Mouse (Mus musculus): ENCODE measurements around the gene Rtl5.
"Not testable (repeated sequence)": the region's sequence is repeated elsewhere in the genome, so short reads cannot be mapped to it uniquely, and the experiment has no call there.

Gene Rtl5

GRCm38 (mm10) chrX:102070591-102071471 is at the start of gene Rtl5:
Rtl5 (minus strand) TSS chrX:102071304.
- peak; percentile 78 to 85 for DNase-seq (ENCODE audit: low spot score in 2 of 2)

GRCm38 (mm10) chrX:102119042-102119864 is 48.1 kb upstream of the Rtl5 start, which contains the start of gene Pin4:
Pin4 (plus strand) TSS chrX:102119447.
- DNase-seq (ENCODE audit: low spot score in 2 of 2) = peak; percentile 89 to 95

- DNase-seq (ENCODE audit: low spot score in 2 of 2) = peak; percentile 6
Measured at GRCm38 (mm10) chrX:102115676-102116075, 44.6 kb upstream of the Rtl5 start.

GRCm38 (mm10) chrX:102109349-102109748 is 38.2 kb upstream of the Rtl5 start:
- not testable (repeated sequence) for DNase-seq (ENCODE audit: low spot score in 2 of 2)

- DNase-seq (ENCODE audit: low spot score in 2 of 2) = not testable (repeated sequence)
Measured at GRCm38 (mm10) chrX:102103830-102104229, 32.7 kb upstream of the Rtl5 start.

- no peak for DNase-seq (ENCODE audit: low spot score in 2 of 2)
Measured at GRCm38 (mm10) chrX:102101886-102102285, 30.8 kb upstream of the Rtl5 start.

- no peak for DNase-seq (ENCODE audit: low spot score in 2 of 2)
Measured at GRCm38 (mm10) chrX:102094381-102094904, 23.3 kb upstream of the Rtl5 start.

- DNase-seq (ENCODE audit: low spot score in 2 of 2) = no peak
Measured at GRCm38 (mm10) chrX:102090605-102091004, 19.5 kb upstream of the Rtl5 start.

GRCm38 (mm10) chrX:102085798-102086443 is 14.8 kb upstream of the Rtl5 start:
- no peak for DNase-seq (ENCODE audit: low spot score in 2 of 2)

- no peak for DNase-seq (ENCODE audit: low spot score in 2 of 2)
Measured at GRCm38 (mm10) chrX:102082340-102082739, 11.2 kb upstream of the Rtl5 start.

GRCm38 (mm10) chrX:102081573-102082279 is 10.6 kb upstream of the Rtl5 start:
- no peak for DNase-seq (ENCODE audit: low spot score in 2 of 2)

- no peak for DNase-seq (ENCODE audit: low spot score in 2 of 2)
Measured at GRCm38 (mm10) chrX:102081076-102081475, 10.0 kb upstream of the Rtl5 start.

- DNase-seq (ENCODE audit: low spot score in 2 of 2) = no peak
Measured at GRCm38 (mm10) chrX:102076886-102077765, 6.0 kb upstream of the Rtl5 start.

- DNase-seq (ENCODE audit: low spot score in 2 of 2) = no peak
Measured at GRCm38 (mm10) chrX:102075158-102075557, 4.1 kb upstream of the Rtl5 start.

- DNase-seq (ENCODE audit: low spot score in 2 of 2) = no peak
Measured at GRCm38 (mm10) chrX:102074435-102074834, 3.3 kb upstream of the Rtl5 start.

- DNase-seq (ENCODE audit: low spot score in 2 of 2) = no peak
Measured at GRCm38 (mm10) chrX:102073605-102074325, 2.7 kb upstream of the Rtl5 start.

- DNase-seq (ENCODE audit: low spot score in 2 of 2) = no peak
Measured at GRCm38 (mm10) chrX:102071517-102071916, 413 bp upstream of the Rtl5 start.

GRCm38 (mm10) chrX:102068811-102069540 is 2.1 kb downstream of the Rtl5 start:
- DNase-seq (ENCODE audit: low spot score in 2 of 2) = no peak

GRCm38 (mm10) chrX:102067118-102067517 is 4.0 kb downstream of the Rtl5 start:
- no peak for DNase-seq (ENCODE audit: low spot score in 2 of 2)

Data from right cerebral cortex, postnatal 36 days (tissue).